Mouse (Mus musculus) cerebellum, postnatal 10 days (tissue): Measurements from ENCODE around the gene Mcts2.

ENCODE experiments used
- DNase-seq, 2 experiments: peaks; one replicate each; pipeline ENCODE4 v3.0.0; 2021; ENCODE audit warnings: mixed read lengths in 2 of 2

The Mcts2 gene

GRCm38 (mm10) chr2:152726751-152727335, 40.0 kb downstream of the Mcts2 start:
- no peak for DNase-seq

DNA sequence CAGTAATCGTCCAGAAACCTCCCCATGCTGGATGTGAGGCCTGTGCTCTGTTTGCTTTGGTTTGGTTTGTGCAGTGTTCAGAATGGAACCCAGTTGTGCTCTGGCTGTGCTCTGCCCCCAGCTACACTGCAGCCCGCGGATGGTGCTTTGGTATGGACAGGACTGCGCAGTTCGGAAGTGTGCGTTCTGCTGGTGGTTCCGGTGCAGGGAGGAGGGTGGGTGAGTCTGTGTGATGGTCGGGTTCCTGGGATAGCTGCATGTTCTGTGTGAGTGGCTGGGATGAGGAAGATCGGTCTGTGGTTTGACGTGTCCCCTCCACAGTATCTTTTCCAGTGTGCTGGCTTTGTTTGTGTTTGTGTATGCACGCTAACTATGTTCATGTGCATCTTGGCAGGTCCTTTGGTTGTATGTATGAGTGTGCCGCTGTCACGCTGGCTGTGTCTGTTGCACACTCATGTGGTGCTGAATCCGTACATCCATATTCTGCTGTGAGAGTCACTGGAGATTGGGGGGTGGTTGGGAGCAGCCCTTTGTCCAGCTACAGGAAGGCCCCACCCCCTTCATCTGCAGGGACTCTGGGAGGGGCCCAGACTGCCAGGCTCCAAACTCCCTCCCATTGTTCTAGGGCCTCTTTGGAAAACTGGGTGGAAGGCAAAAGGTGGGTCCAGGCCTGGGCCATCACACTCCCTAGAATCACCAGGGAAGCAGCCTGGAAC, 41.1 kb downstream of the Mcts2 start:
- DNase-seq, result no peak

DNA sequence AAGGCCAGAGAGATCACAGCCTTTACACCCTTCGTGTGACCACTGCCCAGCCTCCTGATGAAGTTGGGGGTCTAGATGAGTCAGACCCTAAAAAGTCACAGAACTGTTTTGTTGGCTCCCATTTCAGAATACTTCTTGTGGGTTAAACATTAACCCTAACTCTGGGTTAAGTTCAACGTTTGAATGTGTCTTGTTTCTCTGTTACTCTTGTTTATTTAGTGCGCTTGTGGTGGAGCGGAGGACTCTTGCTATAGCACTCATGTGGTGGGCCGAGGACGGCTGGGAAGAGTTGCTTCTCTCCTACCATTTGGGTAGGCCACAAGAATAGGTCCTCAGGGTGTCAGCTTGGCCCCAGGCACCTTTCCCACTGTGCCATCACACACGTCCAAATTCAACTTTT, 41.8 kb downstream of the Mcts2 start:
- DNase-seq, result no peak

- DNase-seq, result no peak
Observed at GRCm38 (mm10) chr2:152729013-152729635, 42.3 kb downstream of the Mcts2 start.

- peak; percentile 56 to 62 for DNase-seq
Observed at GRCm38 (mm10) chr2:152729636-152730020, 42.8 kb downstream of the Mcts2 start.

DNA sequence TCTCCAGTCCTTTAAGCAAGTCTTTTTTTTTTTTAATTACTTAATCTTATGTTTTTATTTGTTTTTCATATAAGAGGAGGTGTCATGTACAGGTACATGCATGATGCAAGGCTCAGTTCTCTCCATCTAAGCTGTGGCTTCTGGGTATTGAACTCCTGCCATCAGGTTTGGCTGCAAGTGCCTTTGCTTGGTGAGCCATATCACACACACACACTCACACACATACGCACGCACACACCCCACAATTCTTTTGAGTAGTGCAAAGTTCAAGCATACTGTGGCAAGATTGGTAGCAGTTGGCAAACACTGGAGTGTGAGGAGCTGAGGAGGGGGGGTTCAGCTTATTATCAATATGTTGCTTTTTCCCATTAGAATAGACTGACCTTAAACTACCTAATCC, 46.4 kb downstream of the Mcts2 start:
- peak in 1 of 2 experiments; percentile 53 for DNase-seq

DNA sequence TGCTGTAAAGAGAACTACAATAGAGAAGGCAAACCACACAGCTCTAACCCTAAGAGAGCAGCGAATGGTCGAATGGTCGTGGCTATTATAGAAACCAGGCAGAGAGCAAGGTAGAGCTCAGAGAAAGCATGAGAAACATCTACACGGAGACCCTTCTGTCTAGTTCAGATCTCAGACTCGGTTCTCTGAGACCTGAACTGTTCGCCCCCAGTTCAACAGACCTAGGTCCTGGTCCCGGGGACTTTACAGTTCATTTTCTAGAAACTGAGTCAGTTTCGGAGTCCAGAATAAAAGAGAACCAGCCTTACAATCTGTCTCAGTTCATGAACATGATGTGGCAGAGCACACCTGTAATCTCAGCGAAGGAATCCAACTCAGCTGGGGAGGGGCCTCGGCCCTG, 47.7 kb downstream of the Mcts2 start:
- no peak for DNase-seq

- peak; percentile 96 to 97 for DNase-seq
Observed at GRCm38 (mm10) chr2:152734984-152735383, 48.1 kb downstream of the Mcts2 start.

- DNase-seq, result peak; percentile 71 to 75
Observed at GRCm38 (mm10) chr2:152736090-152736601, 49.3 kb downstream of the Mcts2 start, which contains the start of gene Id1. Id1 (plus strand) TSS chr2:152736251.

- peak; percentile 57 to 62 for DNase-seq
Observed at GRCm38 (mm10) chr2:152736748-152737147, 49.9 kb downstream of the Mcts2 start.
